Mouse (Mus musculus) kidney, adult 2 months (tissue): ENCODE data around the gene Asap2.

Experiments
- CTCF ChIP-seq: fragments of 200-500 bp; conservative IDR thresholded peaks from 2 replicates; pipeline ENCODE4 v1.5.1; 2011; ENCODE audit warnings: low read depth, mild to moderate bottlenecking, control low read depth, low read length, moderate library complexity, mixed read lengths; ENCODE audit not compliant: insufficient read depth, insufficient read length
- POLR2A ChIP-seq: fragments of 200-500 bp; IDR thresholded peaks from one replicate; pipeline ENCODE4 v1.6.1; 2011; ENCODE audit warnings: low read depth, low read length, control low read depth

GRCm38 (mm10) chr12:21277352-21277864 is 287.1 kb downstream of the Asap2 start:
- TF ChIP-seq CTCF, result no peak
- TF ChIP-seq POLR2A, result no peak
